In the genomic region with DNA sequence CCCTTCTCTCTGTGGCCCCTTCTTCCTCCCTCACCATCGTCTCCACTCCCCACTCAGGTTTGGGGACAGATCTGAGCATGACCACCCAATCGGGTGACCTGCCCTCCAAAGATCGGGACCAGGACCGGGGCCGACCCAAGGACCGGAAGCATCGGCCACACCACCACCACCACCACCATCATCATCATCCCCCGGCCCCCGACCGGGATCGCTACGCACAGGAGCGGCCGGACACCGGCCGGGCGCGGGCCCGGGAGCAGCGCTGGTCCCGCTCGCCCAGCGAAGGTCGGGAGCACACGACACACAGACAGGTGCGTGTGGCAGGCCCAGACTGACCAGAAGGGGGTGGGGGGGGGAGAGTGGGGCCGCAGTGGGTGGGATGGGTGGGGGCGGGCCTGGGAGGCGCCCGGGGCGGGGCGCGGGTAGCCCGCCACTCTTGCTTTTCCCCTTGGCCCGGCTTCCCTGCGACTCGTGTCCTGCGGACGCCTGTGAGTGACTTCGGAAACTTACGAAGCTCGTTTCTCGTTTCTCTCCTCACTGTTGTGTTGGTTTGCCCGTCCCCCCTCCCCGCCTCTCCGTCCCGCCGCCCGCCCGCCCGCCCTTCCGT, we compare ENCODE assay signal across 9 mouse cellular contexts. TPM values are rescaled to one million over a fixed set of nuclear protein-coding genes. Genes with fewer than 3 reads are reported as not detected.
DNase-seq lines count a peak whose midpoint lies in the region; ATAC-seq and TF ChIP-seq lines count a peak whose summit lies in the region.
"Had no signal": no experiment of that assay in that cellular context is flagged by ENCODE, and none has a peak within 500 bp of the region (broad histone marks: within the 10 kb centered on the region; RNA-seq: fewer than 3 reads in every experiment).

No protein-coding gene starts in this region.

- DNase-seq in gastrocnemius, adult 2 months = peak; percentile 56
- no peak for DNase-seq in gastrocnemius, postnatal 25 days
- peak; percentile 51 for DNase-seq in MN1 (ENCODE audit: low spot score)
- DNase-seq in spleen, adult 2 months (ENCODE audit: low read depth in 1 of 2, low spot score in 2 of 2) = no peak
- no peak for DNase-seq in right cerebral cortex, postnatal 36 days (ENCODE audit: low spot score in 2 of 2)

- no peaks in the 10 kb centered on the region for H3K9me3 ChIP-seq in erythroblast, embryonic 14.5 days (ENCODE audit: control insufficient read depth, low read length)
- no peaks in the 10 kb centered on the region for H3K9me3 ChIP-seq in hindbrain, embryonic 15.5 days
- H3K9me3 ChIP-seq in lung, embryonic 16.5 days (ENCODE audit: control insufficient read depth, low read length) = no peaks in the 10 kb centered on the region

- peak; percentile 20 for ATAC-seq in hindbrain, embryonic 15.5 days (ENCODE audit: low FRiP score, low read depth)
- peak; percentile 43 for ATAC-seq in lung, embryonic 16.5 days (ENCODE audit: low read depth)

- peak overlapping the region; percentile 62 for H3K9ac ChIP-seq in hindbrain, embryonic 15.5 days
- H3K9ac ChIP-seq in lung, embryonic 16.5 days (ENCODE audit: low read length) = peak overlapping the region; percentile 82

- no peak for TF ChIP-seq CTCF in gastrocnemius, adult 2 months (IDR thresholded peaks at IDR 0.05)
- no peak for TF ChIP-seq CTCF in spleen, adult 2 months (IDR thresholded peaks at IDR 0.05; ENCODE audit: extremely low read depth, insufficient read depth, insufficient read length, insufficient replicate concordance)

- peaks cover 29% of the 10 kb centered on the region for H3K4me1 ChIP-seq in erythroblast, embryonic 14.5 days (ENCODE audit: control insufficient read depth)
- H3K4me1 ChIP-seq in hindbrain, embryonic 15.5 days (replicated peaks) = peaks cover 31% of the 10 kb centered on the region
- H3K4me1 ChIP-seq in lung, embryonic 16.5 days (replicated peaks; ENCODE audit: control insufficient read depth, insufficient read depth, low read length) = peaks cover 33% of the 10 kb centered on the region
- H3K4me1 ChIP-seq in spleen, adult 2 months (ENCODE audit: control insufficient read depth, insufficient read depth, insufficient read length) = peaks cover 8% of the 10 kb centered on the region; the same call in 1 of the 2 replicates

- no peaks in the 10 kb centered on the region for H3K36me3 ChIP-seq in erythroblast, embryonic 14.5 days (ENCODE audit: control insufficient read depth)
- H3K36me3 ChIP-seq in hindbrain, embryonic 15.5 days = peaks cover under 1% of the 10 kb centered on the region
- no peaks in the 10 kb centered on the region for H3K36me3 ChIP-seq in lung, embryonic 16.5 days (ENCODE audit: control insufficient read depth, insufficient read depth, low read length)
- no peaks in the 10 kb centered on the region for H3K36me3 ChIP-seq in spleen, adult 2 months (ENCODE audit: control insufficient read depth, insufficient read depth, low read length)

- H3K27me3 ChIP-seq in erythroblast, embryonic 14.5 days (ENCODE audit: control insufficient read depth) = peaks cover 28% of the 10 kb centered on the region
- no peaks in the 10 kb centered on the region for H3K27me3 ChIP-seq in hindbrain, embryonic 15.5 days
- H3K27me3 ChIP-seq in lung, embryonic 16.5 days (ENCODE audit: control insufficient read depth, insufficient read depth, low read depth, low read length) = no peaks in the 10 kb centered on the region
- H3K27me3 ChIP-seq in spleen, adult 2 months (ENCODE audit: control insufficient read depth, insufficient read depth, low read length) = no peaks in the 10 kb centered on the region
- H3K27me3 ChIP-seq: Patski had no signal

- WGBS in hindbrain, embryonic 15.5 days = 2% methylated on average over 41 of the region's 52 CpGs
- under 1% methylated on average over 45 of the region's 52 CpGs for WGBS in lung, embryonic 16.5 days
- WGBS in spleen, adult 2 months = under 1% methylated on average over 43 of the region's 52 CpGs

- no peak for TF ChIP-seq POLR2A in spleen, adult 2 months (IDR thresholded peaks at IDR 0.05; ENCODE audit: low read depth, low read length)

- intact Hi-C loops in gastrocnemius, adult 2 months (cut with DNase I) = loop anchor here (2.0 kb wide), 1 partner anchor 176 kb away; no protein-coding TSS in a partner anchor

- H3K4me3 ChIP-seq in gastrocnemius, adult 2 months = peak overlapping the region; percentile 89
- peak overlapping the region; percentile 82 for H3K4me3 ChIP-seq in erythroblast, embryonic 14.5 days (replicated peaks)
- H3K4me3 ChIP-seq in hindbrain, embryonic 15.5 days = peak overlapping the region; percentile 43
- H3K4me3 ChIP-seq in lung, embryonic 16.5 days (ENCODE audit: low read length) = peak overlapping the region; percentile 61
- H3K4me3 ChIP-seq in spleen, adult 2 months (ENCODE audit: extremely low read depth, insufficient read depth, insufficient read length) = peak overlapping the region; percentile 90

- peak overlapping the region; percentile 87 for H3K4me2 ChIP-seq in hindbrain, embryonic 15.5 days
- peak overlapping the region; percentile 96 for H3K4me2 ChIP-seq in lung, embryonic 16.5 days (ENCODE audit: low read depth, low read length)

- peak overlapping the region; percentile 95 for H3K27ac ChIP-seq in gastrocnemius, adult 2 months
- H3K27ac ChIP-seq in hindbrain, embryonic 15.5 days (replicated peaks) = peak overlapping the region; percentile 87
- H3K27ac ChIP-seq in lung, embryonic 16.5 days (ENCODE audit: low read length) = peak overlapping the region; percentile 91
- H3K27ac ChIP-seq in spleen, adult 2 months (ENCODE audit: insufficient read depth, low read length) = peak overlapping the region; percentile 88

RNA-seq across cellular contexts. Expression of gene Ier2, which starts 24.0 kb away (rescaled TPM):
- 1 to 10 TPM; 5.9 to 6.5 TPM for total RNA-seq in gastrocnemius, adult 2 months (2021)
- total RNA-seq in gastrocnemius, postnatal 25 days (2021) = 1 to 10 TPM; 5.9 to 7.1 TPM
- polyA plus RNA-seq in erythroblast, embryonic 14.5 days (2012) = 17.2 and 18.5 TPM in 2 replicates
- polyA plus RNA-seq in hindbrain, embryonic 15.5 days (2015; fragmentation: Nextera tagmentation; extraction: Ambion mirVana) = 18.8 and 24.5 TPM in 2 replicates
- polyA plus RNA-seq in lung, embryonic 16.5 days (2015; fragmentation: Nextera tagmentation; extraction: Ambion mirVana) = 83.2 and 87.4 TPM in 2 replicates
- polyA plus RNA-seq in spleen, adult 2 months (2012; rRNA removed) = 23.0 and 27.4 TPM in 2 replicates

RNA-seq across cellular contexts. Expression of gene Trmt1, which starts 47.4 kb away (rescaled TPM):
- 10 to 100 TPM; 45.6 to 57.5 TPM for total RNA-seq in gastrocnemius, adult 2 months (2021)
- 10 to 100 TPM; 36.7 to 40.2 TPM for total RNA-seq in gastrocnemius, postnatal 25 days (2021)
- polyA plus RNA-seq in erythroblast, embryonic 14.5 days (2012) = 8.9 and 9.0 TPM in 2 replicates
- polyA plus RNA-seq in hindbrain, embryonic 15.5 days (2015; fragmentation: Nextera tagmentation; extraction: Ambion mirVana) = 62.5 and 65.9 TPM in 2 replicates
- 54.7 and 58.8 TPM in 2 replicates for polyA plus RNA-seq in lung, embryonic 16.5 days (2015; fragmentation: Nextera tagmentation; extraction: Ambion mirVana)
- 98.1 and 155 TPM in 2 replicates for polyA plus RNA-seq in spleen, adult 2 months (2012; rRNA removed)

RNA-seq across cellular contexts. Expression of gene Nacc1, which starts 49.0 kb away (rescaled TPM):
- total RNA-seq in gastrocnemius, adult 2 months (2021) = 10 to 100 TPM; 18.7 to 24.3 TPM
- total RNA-seq in gastrocnemius, postnatal 25 days (2021) = 10 to 100 TPM; 20.0 to 22.2 TPM
- polyA plus RNA-seq in erythroblast, embryonic 14.5 days (2012) = 7.0 and 8.5 TPM in 2 replicates
- 13.6 and 16.1 TPM in 2 replicates for polyA plus RNA-seq in hindbrain, embryonic 15.5 days (2015; fragmentation: Nextera tagmentation; extraction: Ambion mirVana)
- 16.9 and 19.5 TPM in 2 replicates for polyA plus RNA-seq in lung, embryonic 16.5 days (2015; fragmentation: Nextera tagmentation; extraction: Ambion mirVana)
- polyA plus RNA-seq in spleen, adult 2 months (2012; rRNA removed) = 66.0 and 78.5 TPM in 2 replicates

Comparison
In these comparisons a context has a peak if more than half of its experiments do, and no peak if none do; other contexts are left out.
1. DNase-seq: peak in gastrocnemius, adult 2 months (single experiment) and MN1 (single experiment); none in gastrocnemius, postnatal 25 days (single experiment), spleen, adult 2 months (0 of 2) and right cerebral cortex, postnatal 36 days (0 of 2).
2. Peak in every context shown above with its lines, with median percentiles within 50 percentile points of each other: H3K27ac ChIP-seq and H3K4me3 ChIP-seq.